Mouse (Mus musculus) midbrain, embryonic 11.5 days (tissue): Measurements from ENCODE around the gene Ncapd2. TPM values are rescaled to one million over a fixed set of nuclear protein-coding genes. Genes with fewer than 3 reads are reported as not detected.
"Not testable (repeated sequence)": the region's sequence is repeated elsewhere in the genome, so short reads cannot be mapped to it uniquely, and the experiment has no call there.

Source experiments
- ATAC-seq: fragments of 200-750 bp; cut with Nextera tagmentation; 2 replicates; pipeline ENCODE4 v1.8.0; 2017; ENCODE audit warnings: moderate TSS enrichment, moderate library complexity; ENCODE audit not compliant: low FRiP score
- DNase-seq: peaks from one replicate; pipeline ENCODE4 v3.0.0; 2015; ENCODE audit warnings: low spot score; ENCODE audit errors: missing footprints
- H3K27ac ChIP-seq: fragments of 300-500 bp; sonication (generic); 2 replicates; pipeline ENCODE4 v1.5.1; 2014; ENCODE audit warnings: low read depth, low read length
- H3K27me3 ChIP-seq: fragments of 300-500 bp; sonication (generic); 2 replicates; pipeline ENCODE4 v1.6.1; 2014; ENCODE audit warnings: mild to moderate bottlenecking, low read length, moderate library complexity, mixed read lengths; ENCODE audit not compliant: control insufficient read depth, insufficient read depth
- H3K36me3 ChIP-seq: fragments of 300-500 bp; sonication (generic); 2 replicates; pipeline ENCODE4 v1.6.1; 2014; ENCODE audit warnings: mild to moderate bottlenecking, low read length, moderate library complexity, mixed read lengths; ENCODE audit not compliant: control insufficient read depth, insufficient read depth
- H3K4me1 ChIP-seq: fragments of 300-500 bp; sonication (generic); 2 replicates; pipeline ENCODE4 v1.6.1; 2014; ENCODE audit warnings: low read length; ENCODE audit not compliant: control insufficient read depth, insufficient read depth
- H3K4me2 ChIP-seq: fragments of 300-500 bp; sonication (generic); 2 replicates; pipeline ENCODE4 v1.6.1; 2014; ENCODE audit warnings: mild to moderate bottlenecking, moderate library complexity
- H3K4me3 ChIP-seq: fragments of 300-500 bp; sonication (generic); 2 replicates; pipeline ENCODE4 v1.5.1; 2014; ENCODE audit warnings: low read depth, low read length
- H3K9ac ChIP-seq: fragments of 300-500 bp; sonication (generic); 2 replicates; pipeline ENCODE4 v1.6.1; 2014; ENCODE audit warnings: low read length
- H3K9me3 ChIP-seq: fragments of 300-500 bp; sonication (generic); 2 replicates; pipeline ENCODE4 v1.6.1; 2016; ENCODE audit warnings: low read length; ENCODE audit not compliant: control insufficient read depth
- WGBS: fragments of 180-500 bp; shearing (Covaris S2); extraction: QIAGEN DNeasy Blood & Tissue Kit; methylation state at CpG from one replicate; pipeline ENCODE4 v1.1.7; 2014; 5-methylcytosine and 5-hydroxymethylcytosine counted together
- polyA plus RNA-seq: library from polyadenylated mRNA; unstranded; fragments of >200 nt; fragmentation: Nextera tagmentation; extraction: Ambion mirVana; gene quantifications from 2 replicates; pipeline ENCODE4 v1.2.1, GENCODE M21; 2014

Gene Ncapd2
- polyA plus RNA-seq, 1 experiment from 2014 or later = 140 TPM

DNA sequence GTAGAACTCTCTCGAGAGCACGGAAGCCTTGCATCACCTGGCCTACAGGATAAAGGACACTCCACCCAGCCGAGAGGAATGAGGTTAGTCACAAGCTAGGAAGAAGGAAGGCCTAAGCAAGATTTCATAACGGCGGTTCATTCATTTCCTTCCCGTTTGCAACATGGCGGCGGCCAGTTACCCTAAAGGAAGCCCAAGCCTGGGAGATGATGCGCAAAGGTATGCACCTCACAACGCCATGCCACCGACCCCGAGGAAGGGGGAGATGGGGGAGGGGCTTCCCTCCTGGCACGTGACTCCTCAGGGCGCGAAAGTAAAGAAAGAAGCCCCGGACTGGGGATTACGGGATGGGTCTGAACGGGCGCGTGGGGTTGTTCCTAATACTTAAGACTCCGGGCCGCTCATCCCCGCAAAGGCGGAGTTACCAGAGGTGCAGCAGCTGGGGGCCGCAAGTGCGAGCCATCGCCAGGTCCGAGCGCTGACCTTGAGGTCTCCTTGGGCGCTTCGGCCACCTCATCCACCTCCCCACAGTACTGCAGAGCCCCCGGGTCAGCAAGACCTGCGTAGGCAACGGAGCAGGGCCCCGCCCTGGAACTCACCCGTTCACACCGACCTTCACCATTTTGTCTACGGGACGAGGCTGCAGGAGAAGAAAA is 26.7 kb downstream of the Ncapd2 start:
- Histone ChIP-seq H3K27me3 (no peaks in the 10 kb centered on the region), H3K4me2 (peak overlapping the region; percentile 93), H3K36me3 (peaks cover 27% of the 10 kb centered on the region), H3K9me3 (no peaks in the 10 kb centered on the region), H3K27ac (peak overlapping the region; percentile 93), H3K4me1 (peaks cover 36% of the 10 kb centered on the region), H3K4me3 (peak overlapping the region; percentile 96), H3K9ac (peak overlapping the region; percentile 99)
- DNase-seq = peak; percentile 96
- ATAC-seq = peak; percentile 49
- under 1% methylated on average over 39 of the region's 39 CpGs for WGBS

DNA sequence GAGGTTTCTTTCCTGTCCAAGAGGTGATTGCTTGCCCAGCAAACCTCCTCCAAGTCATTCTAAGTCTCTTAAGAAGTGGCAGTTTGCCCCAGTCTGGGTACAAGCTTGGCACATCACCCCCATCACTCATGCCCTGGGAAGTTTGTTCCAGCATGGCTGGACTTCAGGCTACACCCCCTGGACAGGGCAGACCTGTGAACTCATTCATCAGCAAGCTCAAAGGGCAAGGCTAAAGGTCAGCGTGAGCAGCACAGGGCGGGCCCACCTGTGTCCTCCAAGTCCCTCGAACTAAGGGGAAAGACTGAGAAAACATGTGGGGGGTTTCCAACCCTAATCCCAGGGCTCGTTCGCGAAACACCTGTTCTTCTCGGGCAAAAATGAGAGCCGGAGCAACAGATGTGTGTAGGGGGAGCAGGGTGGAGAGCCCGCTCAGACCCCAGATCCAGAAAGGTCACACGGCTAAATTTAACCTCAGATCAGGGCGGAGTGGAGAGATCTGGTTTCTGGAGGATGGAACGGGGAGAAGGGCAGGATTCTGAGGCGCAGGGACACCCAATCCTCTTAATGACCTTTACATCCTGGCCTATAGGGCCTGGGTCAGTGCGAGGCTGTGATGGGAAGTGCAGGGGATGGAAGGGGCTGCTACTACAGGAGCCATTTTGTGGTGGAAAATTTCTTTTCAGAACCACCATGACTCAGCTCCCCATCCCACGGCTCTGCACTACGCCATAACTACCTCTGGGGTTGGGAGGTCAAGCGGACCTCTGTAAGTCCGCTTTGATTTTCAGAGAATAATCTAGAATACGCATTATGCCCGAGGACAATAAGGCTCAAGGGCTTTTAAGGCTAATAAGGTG is 27.5 kb downstream of the Ncapd2 start:
- ATAC-seq (no peak), DNase-seq (peak; percentile 93)

DNA sequence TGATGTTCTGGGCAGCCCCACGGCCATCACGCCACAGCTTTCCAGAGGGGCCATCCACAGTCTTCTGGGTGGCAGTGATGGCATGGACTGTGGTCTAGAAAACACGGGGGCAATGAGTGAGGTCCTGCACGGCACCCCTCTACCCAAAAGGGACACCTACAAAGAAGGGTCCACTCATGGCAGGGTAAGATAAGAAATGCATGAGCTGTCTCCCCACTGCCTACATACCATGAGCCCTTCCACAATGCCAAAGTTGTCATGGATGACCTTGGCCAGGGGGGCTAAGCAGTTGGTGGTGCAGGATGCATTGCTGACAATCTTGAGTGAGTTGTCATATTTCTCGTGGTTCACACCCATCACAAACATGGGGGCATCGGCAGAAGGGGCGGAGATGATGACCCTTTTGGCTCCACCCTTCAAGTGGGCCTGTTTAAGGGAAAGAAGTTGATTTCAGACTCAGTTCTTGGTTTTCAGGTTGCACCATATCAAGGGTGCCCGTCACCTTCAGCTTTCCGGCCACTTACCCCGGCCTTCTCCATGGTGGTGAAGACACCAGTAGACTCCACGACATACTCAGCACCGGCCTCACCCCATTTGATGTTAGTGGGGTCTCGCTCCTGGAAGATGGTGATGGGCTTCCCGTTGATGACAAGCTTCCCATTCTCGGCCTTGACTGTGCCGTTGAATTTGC is 28.7 kb downstream of the Ncapd2 start:
- H3K4me2 ChIP-seq = peak overlapping the region; percentile 93; the same call in 1 of the 2 replicates
- not testable (repeated sequence) for H3K4me3 ChIP-seq, DNase-seq, H3K27me3 ChIP-seq, ATAC-seq, H3K9ac ChIP-seq, H3K27ac ChIP-seq, H3K9me3 ChIP-seq
- H3K36me3 ChIP-seq = peaks cover 20% of the 10 kb centered on the region
- 80% methylated on average over 11 of the region's 16 CpGs for WGBS
- peaks cover 36% of the 10 kb centered on the region for H3K4me1 ChIP-seq

More for the DNA sequence above, 27.5 kb downstream of the Ncapd2 start:
- peaks cover 28% of the 10 kb centered on the region for H3K36me3 ChIP-seq
- H3K4me1 ChIP-seq = peaks cover 36% of the 10 kb centered on the region
- H3K9me3 ChIP-seq = no peaks in the 10 kb centered on the region
- H3K4me3 ChIP-seq = peak overlapping the region; percentile 96
- H3K27me3 ChIP-seq = no peaks in the 10 kb centered on the region
- H3K9ac ChIP-seq = peak overlapping the region; percentile 99
- peak overlapping the region; percentile 93 for H3K27ac ChIP-seq
- peak overlapping the region; percentile 93 for H3K4me2 ChIP-seq
- 5% methylated on average over 20 of the region's 20 CpGs for WGBS

DNA sequence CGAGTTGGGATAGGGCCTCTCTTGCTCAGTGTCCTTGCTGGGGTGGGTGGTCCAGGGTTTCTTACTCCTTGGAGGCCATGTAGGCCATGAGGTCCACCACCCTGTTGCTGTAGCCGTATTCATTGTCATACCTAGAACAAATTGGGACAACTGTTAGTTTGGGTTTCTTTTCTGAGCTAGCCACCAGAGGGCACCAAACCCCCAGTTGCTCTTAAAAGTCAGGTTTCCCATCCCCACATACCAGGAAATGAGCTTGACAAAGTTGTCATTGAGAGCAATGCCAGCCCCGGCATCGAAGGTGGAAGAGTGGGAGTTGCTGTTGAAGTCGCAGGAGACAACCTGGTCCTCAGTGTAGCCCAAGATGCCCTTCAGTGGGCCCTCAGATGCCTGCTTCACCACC is 29.5 kb downstream of the Ncapd2 start:
- H3K4me3 ChIP-seq = not testable (repeated sequence)
- peaks cover 18% of the 10 kb centered on the region for H3K36me3 ChIP-seq
- 17% methylated on average over 3 of the region's 5 CpGs for WGBS

DNA sequence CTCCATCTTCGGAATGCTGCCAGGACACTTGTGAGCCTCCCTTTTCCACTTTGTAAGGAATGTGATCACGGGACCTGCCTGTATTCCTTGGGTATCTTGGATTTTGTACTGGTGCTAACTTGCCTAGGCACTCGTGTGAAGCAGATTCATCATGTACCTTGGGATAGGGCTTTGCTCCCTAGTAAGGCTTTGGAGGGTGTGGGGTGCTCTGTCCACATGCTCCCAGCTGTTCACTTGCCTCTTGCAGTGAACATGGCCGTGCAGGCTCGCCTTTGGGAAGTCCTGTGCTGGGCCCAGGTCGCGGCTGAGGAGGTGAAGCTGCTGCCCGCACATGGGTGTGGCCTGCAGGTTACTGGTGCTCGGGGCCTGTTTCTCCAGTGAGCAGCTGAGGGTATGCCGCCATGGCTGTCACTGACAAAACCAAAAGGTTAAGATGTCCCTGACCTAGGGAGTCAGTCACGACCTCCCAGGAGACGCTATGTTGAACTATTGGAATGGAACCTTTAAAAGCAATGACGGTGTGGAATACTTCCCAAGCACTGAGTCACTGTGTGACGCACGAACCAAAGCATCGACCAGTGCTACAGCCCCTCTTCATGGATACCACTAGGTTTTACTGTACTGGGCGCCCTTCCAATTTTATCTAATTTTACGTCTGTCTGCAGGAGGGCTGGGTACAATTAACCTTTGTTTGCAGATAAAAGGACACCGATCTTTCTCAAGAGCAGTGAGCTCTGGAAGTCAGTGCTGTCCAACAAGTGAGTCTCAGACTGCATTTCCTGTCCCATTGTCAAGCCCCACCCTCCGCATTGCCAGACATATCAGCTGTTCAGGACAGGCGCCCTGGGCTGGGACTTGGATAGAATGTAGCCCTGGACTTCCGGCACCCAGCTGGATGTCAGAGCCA is 30.4 kb downstream of the Ncapd2 start:
- Histone ChIP-seq H3K36me3 (peaks cover 20% of the 10 kb centered on the region), H3K4me3 (no peak overlapping the region)

More for the DNA sequence above, 29.5 kb downstream of the Ncapd2 start:
- H3K9ac ChIP-seq, H3K9me3 ChIP-seq, ATAC-seq, H3K4me2 ChIP-seq, H3K27me3 ChIP-seq, H3K27ac ChIP-seq: not testable (repeated sequence)
- DNase-seq = peak; percentile 97
- H3K4me1 ChIP-seq = peaks cover 34% of the 10 kb centered on the region

DNA sequence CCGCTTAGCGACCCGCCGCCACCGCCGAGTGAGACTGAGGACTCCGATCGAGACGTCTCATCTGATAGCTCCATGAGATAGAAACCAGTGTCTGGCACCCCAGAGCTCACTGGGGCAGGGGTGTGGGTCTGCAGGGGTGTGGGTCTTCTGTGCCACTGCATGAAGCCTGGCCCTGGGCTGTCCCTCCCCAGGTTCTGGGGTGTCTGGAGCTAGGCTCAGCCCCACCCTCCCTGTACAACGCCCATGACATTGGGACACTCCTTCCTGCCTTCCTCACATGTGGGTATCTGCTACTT is 31.0 kb downstream of the Ncapd2 start:
- H3K9ac ChIP-seq = 0 out of 2 replicates have a peak overlapping the region, but pooled peaks have one; percentile 12
- WGBS = 67% methylated on average over 10 of the region's 10 CpGs

More for the DNA sequence above, 30.4 kb downstream of the Ncapd2 start:
- no peak overlapping the region for H3K9ac ChIP-seq
- H3K27me3 ChIP-seq = no peaks in the 10 kb centered on the region
- DNase-seq = peak; percentile 97
- no peaks in the 10 kb centered on the region for H3K9me3 ChIP-seq
- WGBS = 14% methylated on average over 22 of the region's 22 CpGs
- peaks cover 33% of the 10 kb centered on the region for H3K4me1 ChIP-seq
- no peak overlapping the region for H3K4me2 ChIP-seq
- no peak for ATAC-seq
- peak overlapping the region; percentile 27 for H3K27ac ChIP-seq

DNA sequence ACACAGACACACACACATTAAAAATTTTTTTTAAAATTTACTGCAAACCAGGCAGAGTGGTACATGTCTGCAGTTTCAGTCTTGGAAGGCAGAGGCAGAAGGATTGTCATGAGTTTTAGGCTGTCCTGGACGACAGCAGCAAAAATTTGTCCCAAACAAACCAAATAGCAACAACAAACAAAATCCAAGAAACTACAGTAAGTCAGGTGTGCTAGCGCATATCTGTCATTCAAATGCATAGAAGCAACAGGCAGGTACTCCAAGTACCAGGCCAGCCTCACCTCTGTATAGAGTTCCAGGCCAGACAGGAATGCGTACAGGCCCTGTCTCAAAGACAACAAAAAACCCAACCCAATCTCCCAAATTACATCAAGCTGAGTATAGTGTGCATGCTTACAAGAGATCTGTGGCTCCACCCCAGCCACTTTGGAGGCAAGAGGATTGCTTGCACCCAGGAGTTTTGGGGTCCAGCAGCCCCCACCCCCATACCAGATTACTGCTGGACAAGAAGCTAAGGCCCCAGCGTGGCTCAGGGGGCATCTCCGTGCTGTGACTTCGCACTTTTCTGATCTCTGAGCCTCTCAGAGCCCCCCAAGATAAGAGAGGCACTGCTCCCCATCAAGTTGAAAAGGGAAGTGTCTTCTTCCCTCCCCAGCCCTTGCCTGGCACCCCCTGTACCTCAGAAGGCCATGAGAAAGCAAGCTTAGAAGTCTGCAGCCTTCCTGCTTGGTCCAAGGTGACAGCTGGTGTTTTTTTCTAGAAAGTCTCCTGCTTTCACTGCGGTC is 31.5 kb downstream of the Ncapd2 start:
- no peak overlapping the region for H3K4me3 ChIP-seq
- peaks cover 20% of the 10 kb centered on the region for H3K36me3 ChIP-seq
- ATAC-seq (no peak), DNase-seq (peak; percentile 91)
- peaks cover 32% of the 10 kb centered on the region for H3K4me1 ChIP-seq
- peak overlapping the region; percentile 27 for H3K27ac ChIP-seq
- H3K27me3 ChIP-seq = no peaks in the 10 kb centered on the region
- 0 out of 2 replicates have a peak overlapping the region, but pooled peaks have one; percentile 12 for H3K9ac ChIP-seq
- 89% methylated on average over 7 of the region's 7 CpGs for WGBS
- no peaks in the 10 kb centered on the region for H3K9me3 ChIP-seq
- no peak overlapping the region for H3K4me2 ChIP-seq

More for the DNA sequence above, 31.0 kb downstream of the Ncapd2 start:
- H3K4me2 ChIP-seq = no peak overlapping the region
- H3K27ac ChIP-seq = peak overlapping the region; percentile 27
- no peaks in the 10 kb centered on the region for H3K9me3 ChIP-seq
- no peak overlapping the region for H3K4me3 ChIP-seq
- H3K27me3 ChIP-seq = no peaks in the 10 kb centered on the region
- peaks cover 32% of the 10 kb centered on the region for H3K4me1 ChIP-seq
- H3K36me3 ChIP-seq = peaks cover 20% of the 10 kb centered on the region
- DNase-seq (peak; percentile 95), ATAC-seq (no peak)
